Mouse (Mus musculus): ENCODE results near the gene Gm45140. TPM values are rescaled to one million over a fixed set of nuclear protein-coding genes. Genes with fewer than 3 reads are reported as not detected.
A peak's percentile ranks its signal among the peaks of the same experiment; 100 is the strongest.

Gene Gm45140
- total RNA-seq, 2 experiments from 2014 or later: 0.59 TPM; not detected in 1

DNA sequence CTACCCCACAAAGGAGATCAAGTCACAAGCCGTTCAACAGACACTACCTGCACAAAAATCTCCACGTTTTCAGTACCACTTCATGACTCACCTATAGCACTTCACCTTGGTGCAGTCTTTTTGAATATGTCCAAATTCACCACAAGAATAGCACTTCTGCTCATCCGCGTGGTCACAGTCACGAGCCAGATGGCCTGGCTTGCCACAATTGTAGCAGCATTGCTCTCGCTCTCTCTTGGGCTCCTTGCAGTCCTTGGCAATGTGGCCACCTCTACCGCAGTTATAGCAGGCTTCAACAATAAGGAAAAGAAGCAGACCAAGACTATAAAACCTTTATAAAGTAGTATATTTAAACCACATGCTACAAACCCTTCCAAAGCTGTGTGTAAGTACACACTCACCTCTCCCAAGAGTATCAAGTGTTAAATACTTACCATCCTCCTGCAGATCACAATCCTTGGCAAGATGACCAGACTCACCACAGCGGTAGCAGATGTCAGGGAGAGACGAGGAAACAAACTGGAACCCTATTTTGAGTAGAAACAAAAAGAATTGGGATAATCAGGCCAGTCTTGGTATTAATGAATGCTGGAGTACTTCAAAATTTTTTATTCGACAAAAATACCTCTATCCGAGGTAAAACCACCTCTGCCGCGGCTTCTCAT, 9.6 kb upstream of the Gm45140 start:
- no peak for DNase-seq (ENCODE audit: low spot score)

GRCm38 (mm10) chr6:87842254-87842653, 6.7 kb upstream of the Gm45140 start:
- DNase-seq (ENCODE audit: low spot score): no peak

DNA sequence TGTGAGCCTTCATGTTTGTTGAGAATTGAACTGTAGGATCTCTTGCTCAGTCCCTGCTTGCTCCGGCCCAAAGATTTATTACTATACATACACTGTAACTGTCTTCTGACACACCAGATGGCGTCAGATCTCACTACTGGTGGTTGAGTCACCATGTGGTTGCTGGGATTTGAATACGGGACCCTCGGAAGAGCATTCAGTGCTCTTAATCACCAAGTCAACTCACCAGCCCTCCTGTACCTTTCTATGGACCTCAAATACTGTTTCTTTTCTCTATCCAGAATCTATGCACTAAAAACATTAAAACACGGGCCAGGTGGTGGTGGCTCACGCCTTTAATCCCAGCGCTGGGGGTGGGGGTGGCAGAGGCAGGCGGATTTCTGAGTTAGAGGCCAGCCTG, 6.0 kb upstream of the Gm45140 start:
- DNase-seq (ENCODE audit: low spot score): no peak

DNA sequence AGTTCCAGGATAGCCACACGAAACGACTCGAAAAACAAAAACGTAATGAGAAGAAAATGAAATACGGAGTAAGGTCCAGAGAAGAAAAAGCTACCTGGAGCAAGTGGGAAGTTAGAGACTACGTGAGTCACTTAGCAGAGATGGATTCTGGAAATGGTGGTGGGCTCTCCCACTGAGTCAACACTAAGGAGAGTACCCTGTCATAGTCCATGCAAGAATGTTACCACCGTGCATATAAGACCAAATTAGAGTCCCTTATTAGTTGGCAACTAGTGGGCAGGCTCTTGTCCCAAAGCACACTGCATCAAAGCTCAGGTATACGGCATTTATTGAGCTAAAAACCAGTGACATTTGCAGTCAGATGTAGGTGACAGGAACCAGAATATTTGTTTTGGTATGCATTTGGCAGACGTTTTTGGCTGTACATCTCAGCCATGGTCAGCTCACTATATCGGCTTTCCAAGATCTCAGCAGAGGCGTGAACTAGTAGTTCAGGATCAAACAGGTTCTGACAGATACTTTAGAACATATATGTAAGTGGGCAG, 4.3 kb upstream of the Gm45140 start:
- peak; percentile 14 for DNase-seq (ENCODE audit: low spot score)

DNA sequence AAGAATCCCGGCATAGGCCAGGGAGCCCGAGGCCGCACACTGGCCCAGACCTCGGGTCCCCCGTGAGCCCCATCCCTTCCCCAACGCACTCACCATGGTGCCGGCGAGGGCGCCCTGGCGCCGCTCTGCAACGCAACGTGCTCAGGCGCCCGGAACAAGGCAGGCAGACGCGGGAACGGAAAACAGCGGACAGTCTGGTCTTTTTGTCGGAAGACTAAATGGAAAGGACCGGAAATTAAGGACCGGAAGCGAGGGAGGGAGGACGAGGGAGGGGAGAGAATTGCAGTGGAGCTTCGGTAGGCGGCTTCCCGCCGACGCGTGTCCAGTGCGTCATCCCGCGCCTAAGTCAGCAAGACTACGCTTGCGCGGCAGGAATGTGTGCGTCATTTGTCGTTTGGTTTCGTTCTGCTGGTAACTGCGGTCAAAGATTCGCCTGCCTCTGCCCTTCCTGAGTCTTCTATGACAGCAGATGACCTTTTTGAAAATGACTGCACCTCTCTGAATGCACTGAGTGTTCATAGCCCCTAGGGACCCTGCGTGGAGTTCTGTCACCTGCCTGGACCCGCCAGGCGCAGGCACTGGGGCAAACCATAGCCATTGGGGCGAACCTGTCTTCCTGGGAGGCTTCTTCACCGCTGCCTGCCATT, 3.1 kb upstream of the Gm45140 start, which contains the start of gene Isy1:
Gene Isy1 (minus strand): TSS at position 248 of the 647 bp plus-strand sequence.
- DNase-seq (ENCODE audit: low spot score): peak; percentile 96

- no peak for DNase-seq (ENCODE audit: low spot score)
These were observed 15.2 kb downstream of the Gm45140 start for GRCm38 (mm10) chr6:87820366-87820765.

GRCm38 (mm10) chr6:87814486-87814885, 21.1 kb downstream of the Gm45140 start:
- no peak for DNase-seq (ENCODE audit: low spot score)

DNA sequence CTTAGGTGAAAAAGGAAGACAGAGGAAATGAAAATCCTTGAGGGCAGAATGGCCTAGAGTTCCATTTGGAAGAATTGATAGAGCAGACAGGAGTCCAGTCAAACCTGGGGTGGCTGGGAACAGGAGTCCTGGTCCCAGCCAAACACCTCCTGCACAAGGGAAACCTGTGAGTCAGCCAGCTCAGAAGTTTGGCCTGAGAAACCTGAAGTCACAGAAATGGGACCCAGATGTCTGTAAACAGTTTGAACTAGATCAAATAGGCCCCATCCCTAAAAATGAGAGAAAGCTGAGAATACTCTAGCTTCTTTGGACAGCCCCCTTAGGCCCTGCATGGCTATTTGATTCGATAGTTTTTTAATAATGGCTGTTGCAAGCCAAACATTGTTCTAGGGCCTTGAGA, 22.9 kb downstream of the Gm45140 start:
- no peak for DNase-seq (ENCODE audit: low spot score)

GRCm38 (mm10) chr6:87811675-87812338, 23.8 kb downstream of the Gm45140 start, which contains the start of gene Rab43:
Gene Rab43, minus strand, starts transcription at chr6:87812164.
- peak; percentile 96 for DNase-seq (ENCODE audit: low spot score)

DNA sequence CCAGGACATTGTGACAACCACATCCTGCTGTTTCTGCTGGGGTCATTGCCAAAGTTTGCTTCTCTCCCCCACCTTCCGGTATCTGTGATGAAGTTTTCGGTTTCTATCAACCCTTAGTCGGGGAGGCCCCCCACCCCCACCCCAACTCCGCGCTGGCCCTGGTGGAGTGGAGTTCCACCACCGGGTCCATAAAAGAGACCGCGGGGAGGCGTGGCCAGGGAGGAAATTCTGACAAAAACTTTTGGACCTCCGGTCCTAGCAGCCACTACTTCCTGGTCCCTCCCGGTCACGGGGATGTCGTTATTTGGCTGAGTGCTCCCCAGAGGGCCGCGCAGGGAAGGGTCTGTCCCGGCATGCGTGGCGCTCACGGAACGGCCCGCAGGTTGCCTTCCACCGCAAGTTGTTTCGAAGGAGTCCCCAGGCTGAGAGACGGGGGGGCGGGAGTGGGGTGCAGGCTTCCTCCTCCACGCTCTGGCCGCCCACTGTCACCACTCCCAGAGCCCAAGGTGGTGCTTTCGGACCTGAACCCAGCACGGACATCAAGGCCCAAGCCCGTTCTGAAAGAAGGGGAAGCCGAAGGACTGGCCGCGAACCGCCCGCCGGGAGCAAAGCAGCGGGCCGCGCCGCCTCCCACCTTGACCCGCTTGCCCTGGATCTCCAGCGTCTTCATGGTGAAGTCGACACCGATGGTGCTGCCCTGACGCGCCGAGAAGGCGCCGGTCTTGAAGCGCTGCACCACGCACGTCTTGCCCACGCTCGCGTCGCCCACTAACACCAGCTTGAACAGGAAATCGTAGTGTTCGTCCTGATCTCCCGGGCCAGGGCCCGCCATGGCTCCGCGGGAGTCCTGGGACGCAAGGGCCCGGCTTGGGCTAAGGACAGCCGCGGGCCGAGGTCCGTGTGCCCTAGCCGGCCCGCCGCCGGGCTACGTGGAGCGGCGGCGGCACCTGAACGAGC, 24.6 kb downstream of the Gm45140 start:
- peak; percentile 59 for DNase-seq (ENCODE audit: low spot score)

GRCm38 (mm10) chr6:87810311-87810710, 25.3 kb downstream of the Gm45140 start:
- no peak for DNase-seq (ENCODE audit: low spot score)

GRCm38 (mm10) chr6:87809651-87810161, 25.9 kb downstream of the Gm45140 start:
- no peak for DNase-seq (ENCODE audit: low spot score)

- DNase-seq (ENCODE audit: low spot score): no peak
These were observed 26.5 kb downstream of the Gm45140 start for GRCm38 (mm10) chr6:87809144-87809543.

DNA sequence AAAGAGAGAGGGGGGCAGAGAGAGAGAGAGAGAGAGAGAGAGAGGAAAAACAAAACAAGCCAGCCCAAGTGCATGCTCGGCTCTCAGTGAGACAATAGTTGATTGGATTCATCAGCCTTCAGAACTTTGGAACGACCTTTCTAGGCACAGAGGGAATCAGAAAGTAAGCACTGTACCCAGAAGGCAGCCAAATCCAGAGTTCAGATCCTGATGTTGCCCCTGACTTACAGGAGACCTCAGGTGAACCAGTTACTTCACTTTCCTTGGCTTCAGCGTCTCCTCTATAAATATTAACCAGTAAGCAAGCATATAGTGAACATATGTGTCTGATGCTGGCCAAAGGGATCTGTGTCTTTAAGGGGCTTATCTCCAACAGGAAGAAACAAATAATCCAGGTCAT, 27.1 kb downstream of the Gm45140 start:
- no peak for DNase-seq (ENCODE audit: low spot score)

DNA sequence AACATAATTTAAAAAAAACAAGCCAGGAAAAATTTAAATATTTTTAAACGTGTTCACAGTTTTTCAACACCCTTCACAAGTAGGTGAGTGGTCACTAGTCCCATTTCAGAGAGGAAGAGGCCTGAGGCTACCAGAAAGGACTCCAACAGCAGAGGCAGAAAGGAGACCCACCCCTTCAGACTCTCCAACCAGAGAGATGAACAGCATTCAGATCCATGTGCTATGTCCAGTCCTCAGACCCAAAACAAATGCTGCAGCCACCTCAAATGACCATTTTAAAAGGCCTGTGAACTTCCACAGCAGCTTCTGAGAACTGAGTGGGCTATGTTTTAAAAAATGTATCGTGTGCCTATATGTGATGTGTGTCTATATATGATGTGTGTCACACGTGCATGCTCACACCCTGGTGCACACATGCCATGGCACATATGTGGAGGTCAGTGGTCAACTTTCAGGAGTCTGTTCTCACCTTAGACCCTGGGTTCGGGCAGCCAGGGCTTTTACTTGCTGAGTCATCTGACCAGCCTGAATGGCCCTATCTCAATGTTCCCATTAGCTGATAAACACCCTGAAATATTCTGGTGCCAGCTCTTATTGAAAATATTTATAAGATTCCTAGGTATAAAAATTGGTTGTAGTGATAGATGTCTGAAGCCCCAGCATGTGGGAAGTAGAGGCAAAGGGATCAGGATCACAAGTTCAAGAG, 27.7 kb downstream of the Gm45140 start:
- no peak for DNase-seq (ENCODE audit: low spot score)

DNA sequence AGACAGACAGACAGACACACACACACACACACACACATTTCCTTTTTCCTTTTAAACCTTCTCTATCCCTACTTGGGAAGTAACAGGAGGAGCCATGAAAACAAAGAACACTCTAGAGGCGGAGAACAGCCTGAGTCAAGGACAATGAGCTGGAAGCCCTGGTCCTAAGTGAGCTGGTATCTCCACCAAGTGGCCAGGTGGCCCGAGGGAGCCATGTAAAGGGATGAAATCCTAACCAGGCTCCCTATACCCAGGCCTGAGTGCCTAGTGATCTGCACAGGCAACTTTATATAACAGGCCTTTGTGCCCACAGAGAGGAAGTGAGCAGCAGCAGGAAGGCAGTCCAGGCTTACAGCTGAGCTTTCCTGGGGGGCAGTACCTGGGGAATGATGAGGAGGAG, 28.7 kb downstream of the Gm45140 start:
- no peak for DNase-seq (ENCODE audit: low spot score)

- no peak for DNase-seq (ENCODE audit: low spot score)
These were observed 29.6 kb downstream of the Gm45140 start for GRCm38 (mm10) chr6:87806028-87806427.

DNA sequence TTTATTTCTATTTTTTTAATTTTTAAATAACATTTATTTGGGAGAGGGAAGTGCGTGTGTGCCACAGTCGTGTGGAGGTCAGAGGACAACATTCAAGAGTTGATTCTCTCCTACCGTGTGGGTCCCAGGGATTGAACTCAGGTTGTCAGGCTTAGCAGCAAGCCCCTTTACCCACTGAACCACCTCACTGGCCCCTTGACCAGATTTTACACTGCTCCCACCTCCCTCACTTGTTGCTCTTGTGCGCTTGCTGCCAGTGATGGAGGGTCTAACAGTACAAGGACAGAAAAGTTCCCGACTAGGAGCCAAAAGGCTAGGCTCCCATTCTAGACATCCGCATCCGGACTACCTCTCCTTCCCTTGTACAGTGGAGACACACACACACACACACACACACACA, 30.1 kb downstream of the Gm45140 start:
- DNase-seq (ENCODE audit: low spot score): no peak

DNA sequence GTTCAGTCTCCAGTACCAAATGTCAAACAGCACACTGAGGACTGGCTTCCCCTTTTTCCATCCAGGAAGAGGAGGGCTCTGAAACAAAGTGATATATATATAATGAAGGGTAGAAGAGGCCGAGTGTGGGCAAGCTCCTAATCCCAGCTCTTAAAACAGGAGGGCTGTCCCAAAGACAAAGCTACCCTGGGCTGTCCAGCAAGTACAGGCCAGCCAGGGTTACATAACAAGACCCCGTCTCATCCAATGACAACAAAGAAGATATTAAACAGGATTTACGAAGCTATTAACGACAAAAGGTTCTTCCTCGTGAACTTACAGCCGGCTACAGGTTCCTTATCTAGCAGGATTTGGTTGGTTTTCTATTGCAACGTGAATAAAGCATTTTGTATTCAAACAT, 30.7 kb downstream of the Gm45140 start:
- DNase-seq (ENCODE audit: low spot score): no peak

GRCm38 (mm10) chr6:87804036-87804435, 31.6 kb downstream of the Gm45140 start:
- no peak for DNase-seq (ENCODE audit: low spot score)
